Mouse (Mus musculus) kidney, embryonic 14.5 days (tissue): ENCODE measurements around the gene Cd93. TPM values are rescaled to one million over a fixed set of nuclear protein-coding genes. Genes with fewer than 3 reads are reported as not detected.
A peak's percentile ranks its signal among the peaks of the same experiment; 100 is the strongest.

Experiments used
- ATAC-seq: fragments of 200-750 bp; cut with Nextera tagmentation; 2 replicates; pipeline ENCODE4 v1.8.0; 2017; ENCODE audit warnings: moderate number of reproducible peaks, mild to moderate bottlenecking, moderate TSS enrichment, moderate library complexity; ENCODE audit not compliant: low FRiP score, low TSS enrichment
- H3K27ac ChIP-seq: fragments of 300-500 bp; sonication (generic); 2 replicates; pipeline ENCODE4 v1.5.1; 2014; ENCODE audit warnings: low read depth, mild to moderate bottlenecking, low read length, moderate library complexity, mixed read lengths
- H3K27me3 ChIP-seq: fragments of 300-500 bp; sonication (generic); 2 replicates; pipeline ENCODE4 v1.6.1; 2014; ENCODE audit warnings: mild to moderate bottlenecking, low read length; ENCODE audit not compliant: control insufficient read depth, insufficient read depth
- H3K36me3 ChIP-seq: fragments of 300-500 bp; sonication (generic); 2 replicates; pipeline ENCODE4 v1.6.1; 2014; ENCODE audit warnings: low read length, mixed read lengths; ENCODE audit not compliant: control insufficient read depth, insufficient read depth
- H3K4me1 ChIP-seq: fragments of 300-500 bp; sonication (generic); 2 replicates; pipeline ENCODE4 v1.6.1; 2014; ENCODE audit warnings: low read length, mixed read lengths; ENCODE audit not compliant: control insufficient read depth, insufficient read depth
- H3K4me2 ChIP-seq: fragments of 300-500 bp; sonication (generic); replicated peaks from 2 replicates; pipeline ENCODE4 v1.6.1; 2014; ENCODE audit warnings: low read depth, mild to moderate bottlenecking, low read length
- H3K4me3 ChIP-seq: fragments of 300-500 bp; sonication (generic); 2 replicates; pipeline ENCODE4 v1.5.1; 2014; ENCODE audit warnings: mild to moderate bottlenecking, low read length
- H3K9ac ChIP-seq: fragments of 300-500 bp; sonication (generic); 2 replicates; pipeline ENCODE4 v1.6.1; 2014; ENCODE audit warnings: low read depth, mild to moderate bottlenecking, low read length, moderate library complexity
- H3K9me3 ChIP-seq: fragments of 300-500 bp; sonication (generic); 2 replicates; pipeline ENCODE4 v1.6.1; 2016; ENCODE audit warnings: low read length; ENCODE audit not compliant: control insufficient read depth
- WGBS: fragments of 180-500 bp; shearing (Covaris S2); extraction: QIAGEN DNeasy Blood & Tissue Kit; methylation state at CpG from one replicate; pipeline ENCODE4 v1.1.7; 2014; 5-methylcytosine and 5-hydroxymethylcytosine counted together
- polyA plus RNA-seq: library from polyadenylated mRNA; unstranded; fragments of >200 nt; fragmentation: Nextera tagmentation; extraction: Ambion mirVana; gene quantifications from 2 replicates; pipeline ENCODE4 v1.2.1, GENCODE M21; 2014

Gene Cd93
- polyA plus RNA-seq, 1 experiment from 2014 or later = 16.0 TPM

DNA sequence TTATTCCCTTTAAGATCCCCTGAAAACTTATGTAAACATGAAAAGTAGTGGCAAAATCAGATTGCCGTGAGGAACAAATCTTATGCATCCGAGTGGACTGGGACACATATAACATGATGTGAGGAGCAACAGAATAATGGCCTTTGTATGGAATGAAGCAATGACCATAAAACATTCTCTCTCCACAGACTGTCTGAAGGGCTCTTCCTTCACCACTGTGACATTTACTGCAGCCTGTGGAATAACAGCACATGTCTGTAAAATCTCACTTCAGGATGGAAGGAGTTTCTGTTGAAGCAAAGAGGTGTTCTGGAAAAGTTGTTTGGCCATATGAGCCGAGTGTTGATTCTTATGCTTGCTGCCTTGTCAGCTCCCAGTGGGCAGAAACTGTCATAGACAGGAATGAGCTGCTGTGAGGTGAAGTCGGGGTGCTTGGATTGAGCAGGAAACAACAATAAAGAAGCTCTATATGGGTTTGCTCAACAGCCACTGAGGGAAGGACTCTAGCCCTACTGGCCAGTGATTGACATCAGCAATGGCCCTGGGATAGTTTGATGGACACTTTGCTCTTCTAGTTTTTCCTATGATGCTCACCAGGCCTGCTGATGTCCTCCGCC lies 32.6 kb upstream of the Cd93 start:
- H3K36me3 ChIP-seq = no peaks in the 10 kb centered on the region
- WGBS = 74% methylated on average over 5 of the region's 5 CpGs
- no peak overlapping the region for H3K27ac ChIP-seq
- ATAC-seq = no peak
- no peak overlapping the region for H3K4me2 ChIP-seq
- H3K4me3 ChIP-seq = no peak overlapping the region
- H3K4me1 ChIP-seq = no peaks in the 10 kb centered on the region
- H3K9me3 ChIP-seq = no peaks in the 10 kb centered on the region
- no peak overlapping the region for H3K9ac ChIP-seq
- no peaks in the 10 kb centered on the region for H3K27me3 ChIP-seq

DNA sequence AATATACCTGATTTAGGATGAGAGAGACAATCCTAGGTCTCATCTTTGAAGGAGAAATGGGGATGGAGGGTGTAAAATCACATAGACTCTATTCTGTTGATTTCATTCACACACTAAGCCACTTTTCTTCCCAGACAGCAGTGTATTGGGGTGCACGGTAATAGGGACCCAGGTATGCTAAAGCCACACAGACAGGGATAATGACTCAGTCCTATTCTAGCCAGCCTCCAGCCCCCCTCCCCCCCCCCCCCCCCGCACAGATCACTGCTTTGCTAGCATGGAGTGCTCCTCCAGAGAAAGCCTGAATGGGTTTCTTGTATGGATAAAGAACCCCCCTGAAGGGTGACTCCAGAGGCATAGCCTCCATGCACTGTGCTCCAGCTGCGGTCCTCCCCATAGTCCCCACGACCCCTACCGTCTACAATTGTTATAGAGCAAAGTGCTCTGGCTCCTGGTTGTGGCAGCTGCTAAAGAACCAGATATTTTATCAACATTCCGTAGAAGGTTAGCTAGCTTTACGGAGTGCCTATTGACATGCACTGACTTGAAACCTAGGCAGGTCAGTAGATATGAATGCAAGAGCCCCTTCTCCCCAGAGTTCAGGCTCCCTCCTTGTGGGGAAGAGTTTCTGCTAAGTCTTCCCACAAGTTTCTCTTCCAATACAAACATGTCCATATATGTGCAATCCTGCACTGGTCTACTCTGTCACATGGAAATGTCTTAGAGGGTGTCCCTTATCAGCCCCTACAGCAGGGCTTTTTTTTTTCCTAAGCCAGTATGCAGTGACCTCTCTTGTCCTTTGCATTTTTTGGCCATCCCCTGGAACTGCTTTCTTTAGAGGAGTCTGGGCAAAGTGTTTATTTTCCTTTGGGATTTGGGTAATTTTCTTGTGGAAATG lies 26.2 kb upstream of the Cd93 start:
- no peaks in the 10 kb centered on the region for H3K36me3 ChIP-seq
- 58% methylated on average over 6 of the region's 7 CpGs for WGBS
- H3K4me3 ChIP-seq = no peak overlapping the region
- no peak overlapping the region for H3K9ac ChIP-seq
- H3K9me3 ChIP-seq = no peaks in the 10 kb centered on the region
- no peaks in the 10 kb centered on the region for H3K4me1 ChIP-seq
- no peak overlapping the region for H3K4me2 ChIP-seq
- no peaks in the 10 kb centered on the region for H3K27me3 ChIP-seq
- peak; percentile 62; the same call in 1 of the 2 replicates for ATAC-seq
- H3K27ac ChIP-seq = no peak overlapping the region

DNA sequence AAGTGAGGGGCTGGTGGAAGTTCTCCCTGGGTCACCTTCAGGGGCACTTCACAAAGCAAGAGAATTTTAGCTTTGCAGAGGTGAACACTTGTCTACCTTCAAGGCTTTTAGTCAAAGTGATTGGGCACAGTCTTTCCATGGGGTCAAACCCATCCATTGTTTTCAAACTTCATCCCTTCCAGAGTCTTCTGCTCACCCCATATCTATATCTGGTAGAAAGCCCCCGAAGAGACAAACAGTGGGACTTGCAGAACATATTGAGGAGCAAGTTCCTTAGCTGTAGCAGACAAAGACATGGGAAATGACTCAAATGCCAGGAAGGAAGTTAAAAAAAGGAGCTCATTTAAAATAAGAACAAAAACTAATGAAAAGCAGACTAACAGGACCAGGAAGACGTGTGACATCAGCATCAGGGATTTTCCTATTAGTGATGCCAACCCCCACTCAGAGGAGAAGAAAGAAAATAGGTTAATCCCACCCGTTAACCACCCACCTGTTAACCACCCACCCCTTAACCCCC lies 24.6 kb upstream of the Cd93 start:
- Histone ChIP-seq H3K27me3 (no peaks in the 10 kb centered on the region), H3K4me1 (no peaks in the 10 kb centered on the region), H3K9me3 (no peaks in the 10 kb centered on the region), H3K4me3 (no peak overlapping the region), H3K36me3 (no peaks in the 10 kb centered on the region), H3K4me2 (no peak overlapping the region), H3K9ac (no peak overlapping the region), H3K27ac (peak overlapping the region; percentile 30; the same call in 1 of the 2 replicates)
- ATAC-seq = no peak
- 74% methylated on average over 3 of the region's 3 CpGs for WGBS

DNA sequence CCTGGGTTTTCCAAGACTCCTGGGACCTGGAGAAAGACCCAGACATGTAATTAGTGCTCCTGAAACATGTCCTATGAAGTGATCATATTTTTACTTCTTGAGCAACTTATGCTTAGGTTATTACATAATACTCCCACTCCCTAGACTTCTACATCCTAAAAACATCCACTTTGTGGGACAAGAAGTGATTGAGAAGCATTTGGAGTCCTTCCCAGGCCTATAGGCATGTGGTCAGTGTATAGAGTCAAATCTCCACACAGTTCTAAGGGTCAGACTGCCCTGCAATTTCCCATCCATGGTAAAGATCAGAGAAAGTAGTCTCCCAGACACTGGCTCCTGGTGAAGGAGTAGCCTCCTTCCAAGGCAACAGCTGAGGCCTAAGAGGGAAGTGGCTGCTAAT lies 12.0 kb upstream of the Cd93 start:
- no peak overlapping the region for H3K27ac ChIP-seq
- no peak overlapping the region for H3K4me2 ChIP-seq
- H3K9me3 ChIP-seq = no peaks in the 10 kb centered on the region
- H3K36me3 ChIP-seq = no peaks in the 10 kb centered on the region
- no peak for ATAC-seq
- H3K4me1 ChIP-seq = no peaks in the 10 kb centered on the region
- no peak overlapping the region for H3K4me3 ChIP-seq
- no peak overlapping the region for H3K9ac ChIP-seq
- H3K27me3 ChIP-seq = no peaks in the 10 kb centered on the region

DNA sequence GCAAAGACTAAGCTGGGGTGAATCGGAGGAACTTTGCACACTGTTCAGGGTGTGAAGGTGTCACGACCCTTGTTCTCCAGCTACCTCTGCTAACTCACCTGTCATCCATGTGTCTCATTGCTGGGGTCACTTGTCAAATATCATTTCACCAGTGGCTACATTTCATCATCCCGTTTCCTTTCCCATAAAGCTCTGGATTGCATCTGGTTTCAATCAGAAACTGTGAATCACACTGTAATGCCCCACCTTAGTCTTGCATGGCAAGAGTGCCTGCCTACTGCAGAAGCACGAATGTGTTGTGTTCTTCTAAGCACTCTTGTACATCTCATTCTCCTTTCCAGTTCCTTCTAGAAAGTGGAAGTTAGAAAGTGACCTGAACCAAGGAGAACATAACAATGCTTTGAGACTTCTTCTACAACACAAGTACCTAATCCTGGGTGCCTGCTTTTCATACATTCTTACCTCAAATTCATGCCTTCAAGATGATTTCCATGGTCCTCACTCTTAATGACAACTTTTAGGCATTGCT lies 10.7 kb upstream of the Cd93 start:
- no peak overlapping the region for H3K9ac ChIP-seq
- no peaks in the 10 kb centered on the region for H3K4me1 ChIP-seq
- H3K27me3 ChIP-seq = no peaks in the 10 kb centered on the region
- no peaks in the 10 kb centered on the region for H3K36me3 ChIP-seq
- ATAC-seq = no peak
- WGBS = 83% methylated on average over 4 of the region's 4 CpGs
- H3K9me3 ChIP-seq = no peaks in the 10 kb centered on the region
- H3K4me2 ChIP-seq = no peak overlapping the region
- H3K27ac ChIP-seq = no peak overlapping the region
- no peak overlapping the region for H3K4me3 ChIP-seq

DNA sequence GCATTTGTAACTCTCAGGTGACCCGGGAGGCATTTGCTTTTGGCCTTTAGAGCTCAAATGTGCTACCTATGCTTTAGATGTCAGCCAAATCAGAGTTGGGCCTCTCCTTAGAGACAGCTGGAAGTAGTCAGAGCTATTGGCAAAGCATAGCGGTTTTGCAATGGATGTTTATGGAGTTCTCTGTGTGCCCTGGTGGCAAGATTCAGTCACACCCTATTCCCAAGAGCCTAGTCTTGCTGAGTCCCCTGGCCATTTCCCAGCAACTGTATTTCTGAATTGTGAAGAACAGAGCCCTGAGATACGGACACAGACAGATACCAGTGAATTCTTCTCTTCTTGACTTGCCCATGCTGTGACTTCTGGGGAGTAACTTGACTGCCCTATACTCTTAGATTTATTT lies 9.7 kb upstream of the Cd93 start:
- Histone ChIP-seq H3K4me2 (no peak overlapping the region), H3K9me3 (no peaks in the 10 kb centered on the region), H3K36me3 (no peaks in the 10 kb centered on the region), H3K4me1 (no peaks in the 10 kb centered on the region), H3K27me3 (no peaks in the 10 kb centered on the region), H3K4me3 (no peak overlapping the region), H3K9ac (no peak overlapping the region), H3K27ac (no peak overlapping the region)
- WGBS = 84% methylated on average over 3 of the region's 3 CpGs
- no peak for ATAC-seq

DNA sequence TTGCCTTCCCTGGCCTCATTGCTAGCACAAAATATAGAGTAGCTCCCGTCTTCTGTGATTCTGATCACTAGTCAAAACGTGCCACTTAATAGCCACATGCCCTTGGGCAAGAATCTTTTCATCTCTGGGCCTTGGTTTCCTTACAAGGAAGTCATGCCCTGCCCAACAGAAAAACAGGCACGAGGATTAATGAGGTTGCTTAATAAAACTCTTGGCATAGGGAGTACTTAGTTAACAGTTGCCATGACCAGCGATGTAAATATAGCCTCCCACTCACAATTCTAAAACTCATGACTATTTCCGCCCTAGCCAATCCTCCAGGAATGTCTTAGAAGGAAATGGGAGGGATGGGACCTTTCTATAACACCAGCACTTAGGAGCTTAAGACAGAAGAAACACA lies 8.1 kb upstream of the Cd93 start:
- Histone ChIP-seq H3K4me2 (no peak overlapping the region), H3K27me3 (no peaks in the 10 kb centered on the region), H3K36me3 (no peaks in the 10 kb centered on the region), H3K4me1 (no peaks in the 10 kb centered on the region), H3K9ac (no peak overlapping the region), H3K9me3 (no peaks in the 10 kb centered on the region), H3K27ac (no peak overlapping the region), H3K4me3 (no peak overlapping the region)
- no peak for ATAC-seq
- WGBS = 63% methylated on average over 5 of the region's 5 CpGs

DNA sequence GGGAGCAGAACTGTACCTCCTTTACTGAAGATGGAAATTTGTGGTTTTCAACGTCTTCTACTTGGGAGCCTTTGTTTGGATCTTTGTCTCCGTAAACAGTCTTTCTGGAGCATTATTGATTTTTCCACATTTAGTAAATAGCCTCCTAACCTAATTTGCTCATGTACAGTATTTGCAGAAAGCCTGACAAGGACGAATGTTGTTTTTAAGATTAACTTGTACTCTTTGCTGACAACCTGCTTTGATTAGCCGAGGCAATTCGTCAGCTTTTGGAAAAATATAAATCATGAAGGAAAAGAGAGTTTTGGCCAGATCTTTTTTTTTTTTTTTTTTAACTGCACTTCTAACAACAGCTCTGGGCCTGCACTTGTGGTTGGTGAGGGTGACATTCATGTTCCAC lies 7.3 kb upstream of the Cd93 start:
- Histone ChIP-seq H3K4me3 (no peak overlapping the region), H3K36me3 (no peaks in the 10 kb centered on the region), H3K27ac (no peak overlapping the region), H3K4me1 (no peaks in the 10 kb centered on the region), H3K9me3 (no peaks in the 10 kb centered on the region), H3K4me2 (no peak overlapping the region), H3K9ac (no peak overlapping the region), H3K27me3 (no peaks in the 10 kb centered on the region)
- ATAC-seq = no peak
- 73% methylated on average over 5 of the region's 5 CpGs for WGBS

DNA sequence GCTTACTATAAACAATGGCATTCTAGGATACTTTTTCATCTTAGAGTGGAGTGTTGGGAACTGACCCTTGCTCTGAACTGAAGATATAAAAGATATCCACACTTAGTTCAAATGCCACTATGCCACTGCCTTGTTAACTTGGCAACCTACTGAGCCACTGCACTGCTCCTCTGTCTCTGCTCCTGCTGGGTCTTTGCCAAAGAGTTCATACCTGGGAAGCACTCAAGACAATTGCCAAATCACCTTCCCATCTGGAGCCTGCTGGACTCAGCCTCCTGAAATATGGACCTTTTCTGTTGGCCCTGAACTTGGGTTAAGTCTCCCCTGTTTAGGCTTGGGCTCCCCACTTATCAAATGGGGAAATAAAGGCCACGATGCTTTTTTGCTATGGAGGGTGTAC lies 6.3 kb upstream of the Cd93 start:
- ATAC-seq = no peak
- 86% methylated on average over 1 of the region's 1 CpGs for WGBS
- H3K27me3 ChIP-seq = no peaks in the 10 kb centered on the region

More for the DNA sequence above, 6.3 kb upstream of the Cd93 start:
- H3K27ac ChIP-seq = no peak overlapping the region
- H3K9me3 ChIP-seq = no peaks in the 10 kb centered on the region
- no peak overlapping the region for H3K9ac ChIP-seq
- no peak overlapping the region for H3K4me2 ChIP-seq
- no peaks in the 10 kb centered on the region for H3K4me1 ChIP-seq
- H3K4me3 ChIP-seq = no peak overlapping the region
- no peaks in the 10 kb centered on the region for H3K36me3 ChIP-seq
